ENCODE assay signal across 8 mouse cellular contexts in the genomic region with DNA sequence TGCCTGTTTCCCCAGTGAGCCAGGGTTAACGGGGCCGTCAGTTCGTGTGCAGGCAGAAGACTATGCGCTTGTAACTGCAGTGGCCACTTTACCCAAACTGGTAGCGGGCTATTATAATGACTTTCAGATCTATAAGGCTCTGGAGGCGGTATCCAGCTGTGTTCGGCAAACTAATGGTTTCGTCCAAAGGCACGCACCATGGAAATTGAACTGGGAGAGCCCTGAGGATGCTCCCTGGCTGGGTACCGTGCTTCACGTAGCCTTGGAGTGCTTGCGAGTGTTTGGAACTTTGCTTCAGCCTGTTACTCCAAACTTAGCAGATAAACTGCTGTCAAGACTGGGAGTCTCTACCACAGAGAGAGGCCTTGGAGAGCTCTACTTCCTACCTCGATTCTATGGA. TPM values are rescaled to one million over a fixed set of nuclear protein-coding genes. Genes with fewer than 3 reads are reported as not detected.
DNase-seq lines count a peak whose midpoint lies in the region; ATAC-seq and TF ChIP-seq lines count a peak whose summit lies in the region.

No protein-coding gene starts in this region.

- peak; percentile 12 to 25 for DNase-seq in cerebellum, postnatal 10 days
- DNase-seq in cerebellum, postnatal 36 days, result no peak
- DNase-seq in testis, postnatal 14 days (ENCODE audit: low spot score), result no peak
- no peak for DNase-seq in spleen, adult 18-20 months

- H3K4me3 ChIP-seq in testis, adult 2 months (ENCODE audit: control insufficient read depth, low read depth, low read length), result peak overlapping the region; percentile 90
- H3K4me3 ChIP-seq in intestine, embryonic 15.5 days (replicated peaks), result peak overlapping the region; percentile 78
- peak overlapping the region; percentile 86 for H3K4me3 ChIP-seq in neural tube, embryonic 15.5 days (replicated peaks)

- TF ChIP-seq CTCF in testis, adult 2 months (IDR thresholded peaks at IDR 0.05; ENCODE audit: control insufficient read depth, insufficient read depth, insufficient replicate concordance, low read depth, low read length), result no peak

- peaks cover 5% of the 10 kb centered on the region for H3K4me1 ChIP-seq in testis, adult 2 months (ENCODE audit: control insufficient read depth, insufficient read depth, low read length)
- H3K4me1 ChIP-seq in intestine, embryonic 15.5 days (replicated peaks), result peaks cover 11% of the 10 kb centered on the region; the same call in 1 of the 2 replicates
- H3K4me1 ChIP-seq in neural tube, embryonic 15.5 days, result peaks cover 47% of the 10 kb centered on the region

- H3K9me3 ChIP-seq in intestine, embryonic 15.5 days, result no peaks in the 10 kb centered on the region
- no peaks in the 10 kb centered on the region for H3K9me3 ChIP-seq in neural tube, embryonic 15.5 days (replicated peaks)

- ATAC-seq in intestine, embryonic 15.5 days, result no peak
- no peak for ATAC-seq in neural tube, embryonic 15.5 days (ENCODE audit: low FRiP score)
- ATAC-seq in granulocyte monocyte progenitor cell, adult 5-6 weeks (replicated peaks; ENCODE audit: poor library complexity, severe bottlenecking), result no peak

- H3K4me2 ChIP-seq in intestine, embryonic 15.5 days (replicated peaks), result peak overlapping the region; percentile 86
- peak overlapping the region; percentile 96 for H3K4me2 ChIP-seq in neural tube, embryonic 15.5 days

- H3K27ac ChIP-seq in testis, adult 2 months (ENCODE audit: control insufficient read depth, insufficient read depth, low read depth, low read length), result no peak overlapping the region; the same call in 1 of the 2 replicates
- no peak overlapping the region for H3K27ac ChIP-seq in intestine, embryonic 15.5 days
- 0 out of 2 replicates have a peak overlapping the region, but pooled peaks have one; percentile 88 for H3K27ac ChIP-seq in neural tube, embryonic 15.5 days (replicated peaks)

- TF ChIP-seq POLR2A in testis, adult 2 months (IDR thresholded peaks at IDR 0.05; ENCODE audit: control insufficient read depth, low read depth, low read length), result no peak

- peak overlapping the region; percentile 70 for H3K9ac ChIP-seq in intestine, embryonic 15.5 days
- peak overlapping the region; percentile 80 for H3K9ac ChIP-seq in neural tube, embryonic 15.5 days (replicated peaks)

- no peaks in the 10 kb centered on the region for H3K36me3 ChIP-seq in testis, adult 2 months (ENCODE audit: control insufficient read depth, insufficient read depth, low read length)
- H3K36me3 ChIP-seq in intestine, embryonic 15.5 days, result no peaks in the 10 kb centered on the region
- no peaks in the 10 kb centered on the region for H3K36me3 ChIP-seq in neural tube, embryonic 15.5 days

- H3K27me3 ChIP-seq in testis, adult 2 months (ENCODE audit: control insufficient read depth, insufficient read depth, low read length), result no peaks in the 10 kb centered on the region
- no peaks in the 10 kb centered on the region for H3K27me3 ChIP-seq in intestine, embryonic 15.5 days (replicated peaks)
- H3K27me3 ChIP-seq in neural tube, embryonic 15.5 days (replicated peaks), result no peaks in the 10 kb centered on the region

- 34% methylated on average over 13 of the region's 13 CpGs for WGBS in intestine, embryonic 15.5 days
- WGBS in neural tube, embryonic 15.5 days, result 17% methylated on average over 13 of the region's 13 CpGs

RNA-seq across cellular contexts. Expression of a gene that starts 1.5 kb away (rescaled TPM):
- polyA plus RNA-seq in testis, adult 2 months (2012; rRNA removed), result 1.8 and 1.9 TPM in 2 replicates
- 5.2 and 5.3 TPM in 2 replicates for polyA plus RNA-seq in intestine, embryonic 15.5 days (2015; fragmentation: Nextera tagmentation; extraction: Ambion mirVana)
- polyA plus RNA-seq in neural tube, embryonic 15.5 days (2015; fragmentation: Nextera tagmentation; extraction: Ambion mirVana), result 2.4 and 2.5 TPM in 2 replicates
- total RNA-seq in granulocyte monocyte progenitor cell, adult 5-6 weeks (2014; fragmentation: Nextera tagmentation), result 6.7 and 7.3 TPM in 2 replicates
- 7.7 and 9.0 TPM in 2 replicates for total RNA-seq in granulocyte monocyte progenitor cell, adult 5-6 weeks (2017)

RNA-seq across cellular contexts. Expression of a gene that starts 11.9 kb away (rescaled TPM):
- 7.0 and 8.1 TPM in 2 replicates for polyA plus RNA-seq in testis, adult 2 months (2012; rRNA removed)
- 8.5 and 9.8 TPM in 2 replicates for polyA plus RNA-seq in intestine, embryonic 15.5 days (2015; fragmentation: Nextera tagmentation; extraction: Ambion mirVana)
- 9.7 and 9.9 TPM in 2 replicates for polyA plus RNA-seq in neural tube, embryonic 15.5 days (2015; fragmentation: Nextera tagmentation; extraction: Ambion mirVana)
- total RNA-seq in granulocyte monocyte progenitor cell, adult 5-6 weeks (2014; fragmentation: Nextera tagmentation), result 0.73 and 4.4 TPM in 2 replicates
- 1.9 and 7.0 TPM in 2 replicates for total RNA-seq in granulocyte monocyte progenitor cell, adult 5-6 weeks (2017)

Comparison
In these comparisons a context has a peak if more than half of its experiments do, and no peak if none do; other contexts are left out.
1. DNase-seq: peak in cerebellum, postnatal 10 days (2 of 2); none in cerebellum, postnatal 36 days (0 of 2), testis, postnatal 14 days (single experiment) and spleen, adult 18-20 months (0 of 2).
2. Peak in every context shown above with its lines, with median percentiles within 50 percentile points of each other: H3K4me3 ChIP-seq.